Mouse (Mus musculus) heart, postnatal 0 days (tissue): ENCODE data around the gene Ubr7. TPM values are rescaled to one million over a fixed set of nuclear protein-coding genes. Genes with fewer than 3 reads are reported as not detected.

ENCODE experiments used
- ATAC-seq: fragments of 200-750 bp; cut with Nextera tagmentation; 2 replicates; pipeline ENCODE4 v1.8.0; 2017; ENCODE audit warnings: low read depth, moderate number of reproducible peaks, moderate library complexity; ENCODE audit not compliant: insufficient read depth
- DNase-seq: peaks from one replicate; pipeline ENCODE4 v3.0.0-alpha.2; 2016; ENCODE audit warnings: low spot score
- H3K27ac ChIP-seq: fragments of 300-500 bp; sonication (generic); 2 replicates; pipeline ENCODE4 v1.5.1; 2014; ENCODE audit warnings: low read depth, mild to moderate bottlenecking
- H3K27me3 ChIP-seq: fragments of 300-500 bp; sonication (generic); 2 replicates; pipeline ENCODE4 v1.6.1; 2014; ENCODE audit warnings: low read length, mixed read lengths; ENCODE audit not compliant: control insufficient read depth, insufficient read depth
- H3K36me3 ChIP-seq: fragments of 300-500 bp; sonication (generic); replicated peaks from 2 replicates; pipeline ENCODE4 v1.6.1; 2014; ENCODE audit warnings: low read length, mixed read lengths; ENCODE audit not compliant: control insufficient read depth, insufficient read depth
- H3K4me1 ChIP-seq: fragments of 300-500 bp; sonication (generic); 2 replicates; pipeline ENCODE4 v1.6.1; 2014; ENCODE audit warnings: antibody characterized with exemption; ENCODE audit not compliant: control insufficient read depth, insufficient read depth
- H3K4me2 ChIP-seq: fragments of 300-500 bp; sonication (generic); 2 replicates; pipeline ENCODE4 v1.6.1; 2014; ENCODE audit warnings: low read depth, mild to moderate bottlenecking, low read length, moderate library complexity
- H3K4me3 ChIP-seq: fragments of 300-500 bp; sonication (generic); 2 replicates; pipeline ENCODE4 v1.5.1; 2014; ENCODE audit warnings: low read depth, low read length
- H3K9ac ChIP-seq: fragments of 300-500 bp; sonication (generic); replicated peaks from 2 replicates; pipeline ENCODE4 v1.6.1; 2014; ENCODE audit warnings: low read depth, low read length, mixed read lengths
- H3K9me3 ChIP-seq: fragments of 300-500 bp; sonication (generic); replicated peaks from 2 replicates; pipeline ENCODE4 v1.6.1; 2016; ENCODE audit warnings: low read length; ENCODE audit not compliant: control insufficient read depth
- CTCF ChIP-seq: IDR thresholded peaks from 2 replicates; pipeline ENCODE4 v1.5.1; 2016; ENCODE audit warnings: antibody characterized with exemption, control low read depth, low read depth
- EP300 ChIP-seq: IDR thresholded peaks from 2 replicates; pipeline ENCODE4 v1.6.1; 2016; ENCODE audit warnings: antibody characterized with exemption, low read depth
- WGBS: fragments of 180-500 bp; shearing (Covaris S2); extraction: QIAGEN DNeasy Blood & Tissue Kit; methylation state at CpG from one replicate; pipeline ENCODE4 v1.1.7; 2014; 5-methylcytosine and 5-hydroxymethylcytosine counted together
- polyA plus RNA-seq: library from polyadenylated mRNA; unstranded; fragments of >200 nt; fragmentation: Nextera tagmentation; extraction: Ambion mirVana; gene quantifications from 2 replicates; pipeline ENCODE4 v1.2.1, GENCODE M21; 2015
- total RNA-seq: library from RNA; depleted of rRNA; stranded (reverse); fragments of >200 nt; gene quantifications from 2 replicates; pipeline ENCODE4 v1.2.3, GENCODE M21; 2014; ENCODE audit warnings: low replicate concordance

Gene Ubr7
- total and polyA plus RNA-seq, 2 experiments from 2014 or later = 23.5 to 44.0 TPM

DNA sequence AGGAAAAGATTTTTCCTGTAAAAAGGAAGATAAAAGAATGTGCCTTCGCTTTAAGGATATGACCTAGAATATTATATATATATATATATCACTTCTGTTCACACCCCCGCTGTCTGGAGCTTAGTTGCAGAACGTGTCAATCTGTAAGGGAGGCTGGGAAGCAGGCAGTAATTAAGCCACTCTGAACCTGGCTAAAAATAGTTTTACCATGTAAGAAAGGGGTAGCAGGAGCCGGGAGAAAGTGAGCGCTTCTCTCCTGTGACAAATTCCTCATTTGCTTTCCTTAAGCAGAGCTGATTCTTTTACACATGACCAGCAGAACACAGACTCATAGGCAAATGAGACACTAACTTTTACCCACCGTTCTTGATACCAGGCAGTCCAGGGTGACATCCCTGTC lies 33.9 kb upstream of the Ubr7 start:
- Histone ChIP-seq H3K9me3 (no peaks in the 10 kb centered on the region), H3K4me1 (no peaks in the 10 kb centered on the region), H3K4me2 (no peak overlapping the region), H3K27ac (no peak overlapping the region), H3K36me3 (no peaks in the 10 kb centered on the region), H3K27me3 (no peaks in the 10 kb centered on the region), H3K9ac (no peak overlapping the region), H3K4me3 (no peak overlapping the region)
- no peak for DNase-seq
- TF ChIP-seq CTCF (no peak), EP300 (no peak)
- no peak for ATAC-seq
- 26% methylated on average over 6 of the region's 6 CpGs for WGBS

DNA sequence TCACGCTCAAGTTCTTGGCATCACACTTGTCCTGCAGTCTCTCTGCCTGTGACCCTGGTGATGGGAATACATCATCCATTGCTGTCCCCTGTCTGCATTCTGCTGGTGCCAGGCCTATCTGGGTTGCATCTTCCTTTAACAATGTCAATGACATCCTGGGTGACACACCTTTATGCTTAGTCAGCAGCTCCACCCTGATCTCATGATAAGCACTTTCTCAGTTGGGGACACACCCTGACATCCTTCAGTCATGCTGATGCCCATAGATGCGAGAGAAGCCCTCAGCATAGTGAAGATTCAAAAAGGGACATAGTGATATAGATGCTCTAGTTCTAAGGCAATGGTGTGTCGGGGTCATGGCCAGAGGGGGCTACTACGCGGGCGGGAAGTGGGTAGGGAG lies 32.6 kb upstream of the Ubr7 start:
- no peak overlapping the region for H3K9ac ChIP-seq
- no peaks in the 10 kb centered on the region for H3K27me3 ChIP-seq
- TF ChIP-seq EP300 = no peak
- TF ChIP-seq CTCF = no peak
- 87% methylated on average over 6 of the region's 6 CpGs for WGBS
- H3K4me1 ChIP-seq = peaks cover 2% of the 10 kb centered on the region; the same call in 1 of the 2 replicates
- no peak overlapping the region for H3K27ac ChIP-seq
- DNase-seq = no peak
- H3K9me3 ChIP-seq = no peaks in the 10 kb centered on the region
- H3K4me2 ChIP-seq = no peak overlapping the region
- no peak overlapping the region for H3K4me3 ChIP-seq
- ATAC-seq = no peak
- H3K36me3 ChIP-seq = no peaks in the 10 kb centered on the region

DNA sequence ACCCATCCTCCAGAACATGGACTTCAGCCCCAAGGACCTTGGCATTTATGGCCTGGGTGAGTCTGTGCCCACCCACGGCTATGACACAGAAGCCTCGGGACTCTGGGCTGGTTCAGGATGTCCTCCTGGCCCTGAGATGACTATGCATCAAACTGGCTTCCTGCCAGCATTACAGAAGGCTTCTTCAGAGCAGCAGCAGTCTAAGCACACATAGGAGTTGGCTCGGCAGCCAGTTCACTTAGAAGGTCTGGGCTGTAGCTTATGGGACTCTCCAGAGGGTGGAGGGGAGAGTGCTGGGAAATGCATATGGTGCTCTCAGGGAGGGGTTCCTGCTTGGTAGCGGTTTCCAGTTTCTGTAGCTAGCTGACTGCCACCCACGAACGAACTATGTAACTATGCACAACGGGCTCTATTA lies 32.0 kb upstream of the Ubr7 start:
- Histone ChIP-seq H3K36me3 (no peaks in the 10 kb centered on the region), H3K27me3 (no peaks in the 10 kb centered on the region), H3K9ac (no peak overlapping the region), H3K9me3 (no peaks in the 10 kb centered on the region), H3K27ac (no peak overlapping the region), H3K4me2 (no peak overlapping the region), H3K4me3 (no peak overlapping the region), H3K4me1 (peaks cover 7% of the 10 kb centered on the region; the same call in 1 of the 2 replicates)
- DNase-seq (no peak), ATAC-seq (no peak; the same call in 1 of the 2 replicates)
- TF ChIP-seq EP300 (no peak), CTCF (no peak)
- 63% methylated on average over 7 of the region's 7 CpGs for WGBS

DNA sequence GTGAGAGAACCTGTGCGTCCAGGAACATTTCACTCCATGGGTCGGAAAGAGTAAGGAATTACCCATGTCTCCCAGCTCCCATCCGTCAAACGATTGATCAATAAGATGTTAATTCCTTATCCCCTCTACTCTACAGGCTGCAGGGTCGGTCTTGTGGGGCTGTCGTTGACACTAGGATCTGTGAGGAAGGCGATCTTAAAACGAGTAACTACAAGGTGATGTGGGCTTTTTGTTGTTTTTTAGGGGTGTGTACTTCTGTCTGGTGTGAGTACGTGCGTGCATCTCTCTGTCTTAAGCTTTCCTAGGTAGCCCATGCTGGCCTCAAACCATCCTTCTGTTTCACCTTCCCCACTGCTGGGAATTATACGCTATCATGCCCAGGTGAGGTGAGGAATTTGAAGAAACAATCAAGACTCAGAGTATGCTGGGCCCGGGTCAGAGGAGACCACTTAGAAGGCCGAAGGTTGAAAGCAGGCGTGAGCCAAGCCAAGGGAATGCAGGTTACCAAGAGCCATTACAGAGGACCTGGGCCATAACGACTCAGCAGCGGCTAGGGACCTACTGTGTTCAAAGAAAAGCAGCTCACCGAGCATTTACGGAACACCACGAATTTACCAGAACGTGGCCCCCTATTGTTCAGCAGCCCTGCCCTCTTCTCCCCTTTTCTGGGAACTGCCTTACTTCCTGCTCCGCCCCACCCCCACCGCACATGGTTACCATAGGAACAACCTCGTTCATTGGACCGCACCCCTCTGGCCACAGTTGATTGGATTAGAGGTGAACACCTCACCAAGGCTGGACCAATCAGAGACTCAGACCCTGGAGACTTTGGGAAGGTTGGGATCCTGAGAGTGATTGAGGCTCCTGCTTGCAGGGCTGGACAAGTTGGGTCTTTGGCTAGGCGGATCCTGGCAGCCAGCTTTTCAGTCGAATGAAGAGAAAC lies 27.6 kb upstream of the Ubr7 start:
- Histone ChIP-seq H3K4me1 (peaks cover 7% of the 10 kb centered on the region; the same call in 1 of the 2 replicates), H3K27ac (no peak overlapping the region), H3K4me3 (no peak overlapping the region), H3K9me3 (no peaks in the 10 kb centered on the region), H3K27me3 (no peaks in the 10 kb centered on the region), H3K9ac (no peak overlapping the region), H3K36me3 (no peaks in the 10 kb centered on the region), H3K4me2 (peak overlapping the region; percentile 35)
- TF ChIP-seq EP300 (no peak), CTCF (no peak)
- peak; percentile 34 for DNase-seq
- peak; percentile 76 for ATAC-seq
- 45% methylated on average over 26 of the region's 26 CpGs for WGBS

DNA sequence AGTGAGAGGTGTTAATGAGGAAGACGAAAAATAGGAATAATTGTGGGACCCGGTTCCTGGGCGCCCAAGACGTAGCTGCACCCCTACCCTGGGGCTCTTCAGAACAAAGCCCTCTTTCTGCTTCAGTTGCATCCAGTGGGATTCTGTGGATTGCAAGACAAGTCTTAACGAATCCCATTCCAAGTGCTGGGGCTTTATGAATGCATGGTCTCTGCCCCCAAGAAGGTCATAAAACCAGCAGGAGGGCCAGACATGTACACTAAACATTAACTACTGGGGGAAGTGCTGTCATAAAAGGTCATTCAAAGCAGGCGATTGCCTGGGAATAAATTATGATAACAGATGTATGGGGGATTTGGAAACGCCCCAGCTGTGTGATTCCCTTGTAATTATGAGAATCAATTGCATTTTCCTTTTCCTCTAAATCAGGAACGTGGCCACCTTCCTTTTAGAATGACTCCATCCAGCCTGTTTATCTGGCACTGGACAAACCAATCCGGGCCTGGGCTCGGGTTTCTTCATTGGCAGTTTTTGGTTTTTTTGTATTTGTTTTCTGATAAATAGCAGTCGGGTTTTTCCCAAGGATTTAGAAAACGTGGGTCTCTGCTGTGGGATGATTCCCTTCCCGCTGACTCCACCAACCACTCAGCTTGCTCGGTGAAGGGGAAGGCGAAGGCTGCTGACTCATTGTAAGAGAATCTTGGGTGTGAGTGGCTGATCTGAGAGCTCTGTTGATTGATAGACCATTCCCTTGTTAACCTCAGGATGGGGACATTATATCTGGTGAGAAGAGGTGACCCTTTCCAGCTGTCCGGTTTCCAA lies 26.8 kb upstream of the Ubr7 start:
- TF ChIP-seq EP300 (no peak), CTCF (no peak)
- no peak overlapping the region for H3K4me3 ChIP-seq
- 39% methylated on average over 16 of the region's 16 CpGs for WGBS

More for the DNA sequence above, 26.8 kb upstream of the Ubr7 start:
- Histone ChIP-seq H3K36me3 (no peaks in the 10 kb centered on the region), H3K4me1 (peaks cover 7% of the 10 kb centered on the region; the same call in 1 of the 2 replicates), H3K27me3 (no peaks in the 10 kb centered on the region), H3K9me3 (no peaks in the 10 kb centered on the region), H3K27ac (no peak overlapping the region), H3K9ac (no peak overlapping the region), H3K4me2 (peak overlapping the region; percentile 35; the same call in 1 of the 2 replicates)
- ATAC-seq = no peak
- no peak for DNase-seq
